Mouse (Mus musculus): Measurements from ENCODE around the gene Parp9. TPM values are rescaled to one million over a fixed set of nuclear protein-coding genes. Genes with fewer than 3 reads are reported as not detected.

Parp9 gene
- polyA plus RNA-seq, 1 experiment from 2014 or later: 9.7 TPM

DNA sequence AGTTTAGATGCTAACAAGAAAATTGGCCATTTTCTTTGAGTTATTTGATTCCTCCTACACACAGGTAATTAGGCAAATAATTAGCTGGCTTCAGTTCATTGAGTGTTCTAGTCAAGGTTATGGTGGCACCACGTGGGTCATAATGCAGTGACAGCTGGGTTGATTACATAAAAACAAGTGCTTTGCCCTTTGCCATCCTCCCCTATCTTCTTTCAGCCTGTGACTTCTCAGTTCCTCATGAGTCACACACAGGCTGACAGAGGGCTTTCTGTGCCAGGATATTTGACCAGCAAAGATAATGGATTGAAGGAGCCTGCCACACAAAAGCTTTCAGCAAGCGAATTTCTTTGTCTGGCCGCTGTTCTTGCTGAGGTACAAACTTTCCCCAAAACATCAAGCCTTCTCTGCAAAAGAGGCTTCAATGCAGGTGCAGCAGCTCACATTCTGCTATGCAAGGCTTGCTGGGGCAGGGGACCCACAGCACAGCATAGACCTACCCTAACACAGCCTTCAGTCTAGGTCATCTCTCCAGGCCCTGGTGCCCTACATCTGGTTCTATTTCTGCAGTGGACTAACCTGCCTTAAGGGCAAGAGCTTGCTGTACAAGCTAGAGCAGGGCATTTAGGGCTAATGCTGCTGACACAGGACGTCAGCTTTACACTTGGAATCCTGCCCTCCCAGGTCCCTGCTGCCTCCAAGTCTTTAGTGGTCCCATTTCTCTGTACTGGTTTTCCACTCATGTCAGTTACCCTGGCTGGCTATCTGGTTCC, 30.7 kb upstream of the Parp9 start:
- H3K9ac ChIP-seq: no peak overlapping the region
- no peaks in the 10 kb centered on the region for H3K36me3 ChIP-seq
- no peaks in the 10 kb centered on the region for H3K4me1 ChIP-seq
- 50% methylated on average over 4 of the region's 4 CpGs for WGBS
- H3K27ac ChIP-seq: no peak overlapping the region
- H3K9me3 ChIP-seq: no peaks in the 10 kb centered on the region
- ATAC-seq (ENCODE audit: insufficient read depth, low FRiP score, low read depth): no peak
- H3K4me2 ChIP-seq: no peak overlapping the region
- H3K27me3 ChIP-seq (replicated peaks): no peaks in the 10 kb centered on the region
- H3K4me3 ChIP-seq (replicated peaks): no peak overlapping the region

DNA sequence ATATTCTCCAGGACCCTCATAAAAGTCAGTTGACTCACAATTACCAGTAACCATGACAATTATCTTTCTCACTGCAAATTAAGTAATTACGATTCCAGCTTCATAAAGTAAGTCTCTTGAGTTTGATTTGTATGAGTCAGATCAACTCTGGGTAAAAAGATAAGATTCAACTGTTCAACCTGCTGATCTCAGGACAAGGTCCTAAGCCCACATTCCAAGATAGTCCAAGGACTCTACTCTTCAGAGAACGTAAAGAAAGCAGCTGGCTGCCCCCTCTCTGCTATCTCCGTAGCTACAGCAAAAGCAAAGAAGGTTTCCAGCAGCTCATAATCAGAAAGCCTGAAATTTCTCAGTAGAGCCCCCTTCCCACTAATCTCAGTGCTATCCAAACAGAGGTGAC, 26.8 kb upstream of the Parp9 start:
- no peak for ATAC-seq (ENCODE audit: insufficient read depth, low FRiP score, low read depth)
- Histone ChIP-seq H3K27ac (no peak overlapping the region), H3K4me1 (no peaks in the 10 kb centered on the region), H3K9ac (no peak overlapping the region), H3K36me3 (no peaks in the 10 kb centered on the region), H3K4me3 (replicated peaks) (no peak overlapping the region), H3K9me3 (no peaks in the 10 kb centered on the region), H3K4me2 (no peak overlapping the region), H3K27me3 (replicated peaks) (no peaks in the 10 kb centered on the region)
- 68% methylated on average over 3 of the region's 3 CpGs for WGBS

DNA sequence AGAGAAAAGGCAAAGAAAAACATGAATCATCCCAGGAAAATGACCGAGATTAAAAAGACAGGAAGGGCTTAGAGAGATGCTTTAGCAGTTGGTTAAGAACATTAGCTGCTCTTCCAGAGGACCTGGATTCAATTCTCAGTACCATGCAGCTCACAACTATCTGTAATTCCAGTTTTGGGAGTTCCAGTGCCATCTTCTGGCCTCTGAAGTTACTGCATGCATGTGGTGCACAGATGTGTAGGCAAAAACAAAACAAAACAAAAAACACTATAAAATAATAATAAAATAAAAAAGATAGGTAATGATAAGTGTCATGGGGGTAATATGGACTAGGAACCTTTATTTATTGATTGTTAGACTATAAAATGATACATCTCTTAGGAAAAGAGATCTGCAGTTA, 24.7 kb upstream of the Parp9 start:
- Histone ChIP-seq H3K9ac (no peak overlapping the region), H3K27ac (no peak overlapping the region), H3K36me3 (no peaks in the 10 kb centered on the region), H3K4me3 (replicated peaks) (no peak overlapping the region), H3K27me3 (replicated peaks) (no peaks in the 10 kb centered on the region), H3K4me1 (no peaks in the 10 kb centered on the region), H3K4me2 (no peak overlapping the region), H3K9me3 (no peaks in the 10 kb centered on the region)
- no peak for ATAC-seq (ENCODE audit: insufficient read depth, low FRiP score, low read depth)
- WGBS: 54% methylated on average over 1 of the region's 1 CpGs

DNA sequence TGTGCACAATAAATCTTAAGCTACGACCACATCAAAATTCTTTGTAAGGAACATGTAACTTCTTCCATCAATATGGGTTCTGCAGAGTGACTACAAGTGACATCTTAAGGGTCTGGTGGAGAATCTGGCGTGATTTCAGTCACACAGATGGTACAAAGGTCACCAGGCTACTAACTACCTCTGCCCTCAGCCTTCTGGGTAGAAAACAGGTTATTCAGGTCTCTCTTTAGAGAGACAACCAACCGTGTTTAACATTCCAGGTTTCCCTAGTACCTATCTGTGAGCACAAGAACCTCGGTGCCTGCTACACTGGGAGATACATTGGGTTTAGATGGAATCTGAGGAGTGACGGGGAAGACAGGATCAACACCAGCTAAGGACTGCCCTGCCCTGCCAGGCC, 24.0 kb upstream of the Parp9 start:
- Histone ChIP-seq H3K4me3 (replicated peaks) (no peak overlapping the region), H3K27me3 (replicated peaks) (no peaks in the 10 kb centered on the region), H3K36me3 (no peaks in the 10 kb centered on the region), H3K9ac (no peak overlapping the region), H3K4me1 (no peaks in the 10 kb centered on the region), H3K27ac (no peak overlapping the region), H3K4me2 (no peak overlapping the region), H3K9me3 (no peaks in the 10 kb centered on the region)
- WGBS: 56% methylated on average over 5 of the region's 5 CpGs
- no peak; the same call in 1 of the 2 replicates for ATAC-seq (ENCODE audit: insufficient read depth, low FRiP score, low read depth)

DNA sequence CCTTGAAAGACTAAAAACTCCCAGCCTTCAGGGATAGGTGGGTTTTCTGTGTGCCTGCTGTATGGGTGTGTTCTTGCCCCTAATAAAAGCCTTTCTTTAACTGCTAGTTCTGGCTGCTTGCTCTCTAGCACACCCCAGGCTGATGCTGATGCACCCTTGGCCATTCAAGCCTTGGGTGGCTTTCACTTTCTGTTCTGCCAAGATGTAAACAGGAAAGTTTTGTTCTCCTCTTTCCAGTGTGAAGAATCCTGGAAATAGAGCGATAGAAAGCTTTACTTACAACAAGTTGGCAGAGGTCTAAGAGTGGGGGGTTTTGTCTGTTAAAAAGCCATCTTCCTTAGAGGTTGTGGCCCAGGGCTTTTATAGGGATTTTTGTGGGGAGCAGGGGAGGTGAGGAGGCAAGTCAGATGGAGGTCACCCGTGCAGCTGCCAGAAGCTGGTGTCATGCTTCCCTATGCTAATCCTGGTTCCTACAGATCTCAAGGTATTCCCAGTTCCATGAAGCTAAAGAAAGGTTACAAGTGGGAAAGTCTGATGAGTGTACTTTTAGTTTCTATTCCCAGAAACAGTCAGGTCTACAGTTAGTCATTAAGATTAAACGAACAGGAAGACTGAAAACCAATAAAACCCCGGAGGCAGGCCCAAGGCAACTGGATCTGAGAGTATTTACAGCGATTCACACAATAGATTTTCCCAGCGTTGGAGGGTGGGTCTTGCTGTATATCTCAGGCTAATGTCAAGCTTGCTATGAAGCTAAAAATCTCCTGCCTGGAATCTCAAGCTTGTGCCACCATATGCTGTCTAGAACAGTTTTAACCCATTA, 19.3 kb upstream of the Parp9 start:
- H3K27me3 ChIP-seq (replicated peaks): no peaks in the 10 kb centered on the region
- no peak overlapping the region for H3K27ac ChIP-seq
- no peak for ATAC-seq (ENCODE audit: insufficient read depth, low FRiP score, low read depth)
- no peaks in the 10 kb centered on the region for H3K9me3 ChIP-seq
- no peaks in the 10 kb centered on the region for H3K36me3 ChIP-seq
- H3K4me3 ChIP-seq (replicated peaks): no peak overlapping the region
- H3K4me1 ChIP-seq: no peaks in the 10 kb centered on the region
- no peak overlapping the region for H3K9ac ChIP-seq
- 81% methylated on average over 6 of the region's 6 CpGs for WGBS
- H3K4me2 ChIP-seq: no peak overlapping the region

DNA sequence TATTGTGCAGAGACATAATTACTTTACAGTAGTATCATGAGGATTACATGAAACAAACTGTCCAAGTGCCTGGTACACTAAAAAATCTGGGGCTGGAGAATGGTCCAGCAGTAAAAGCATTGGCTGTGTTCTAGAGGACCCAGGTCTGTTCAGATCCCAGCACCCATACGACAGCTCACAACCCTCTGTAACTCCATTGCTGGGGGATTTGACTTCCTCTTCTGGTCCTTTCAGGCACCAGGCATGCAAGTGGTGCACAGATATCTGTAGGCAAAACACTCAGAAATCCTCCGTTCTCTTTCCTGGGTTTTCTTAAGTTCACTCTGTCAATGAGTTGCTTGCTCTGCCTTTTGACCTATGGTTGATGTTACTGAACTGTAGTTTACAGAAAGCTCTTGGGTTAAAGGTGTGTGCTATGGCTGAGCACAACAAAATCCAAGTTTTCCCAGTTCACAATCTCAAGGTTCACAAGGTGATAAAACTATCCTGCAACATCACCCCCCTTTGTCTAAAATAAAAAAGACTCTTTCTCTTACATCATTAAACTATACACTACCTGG, 16.5 kb upstream of the Parp9 start:
- Histone ChIP-seq H3K4me2 (no peak overlapping the region), H3K9me3 (no peaks in the 10 kb centered on the region), H3K27ac (no peak overlapping the region), H3K27me3 (replicated peaks) (no peaks in the 10 kb centered on the region), H3K9ac (no peak overlapping the region), H3K36me3 (no peaks in the 10 kb centered on the region), H3K4me1 (no peaks in the 10 kb centered on the region), H3K4me3 (replicated peaks) (no peak overlapping the region)
- WGBS: 70% methylated on average over 2 of the region's 2 CpGs
- ATAC-seq (ENCODE audit: insufficient read depth, low FRiP score, low read depth): no peak

DNA sequence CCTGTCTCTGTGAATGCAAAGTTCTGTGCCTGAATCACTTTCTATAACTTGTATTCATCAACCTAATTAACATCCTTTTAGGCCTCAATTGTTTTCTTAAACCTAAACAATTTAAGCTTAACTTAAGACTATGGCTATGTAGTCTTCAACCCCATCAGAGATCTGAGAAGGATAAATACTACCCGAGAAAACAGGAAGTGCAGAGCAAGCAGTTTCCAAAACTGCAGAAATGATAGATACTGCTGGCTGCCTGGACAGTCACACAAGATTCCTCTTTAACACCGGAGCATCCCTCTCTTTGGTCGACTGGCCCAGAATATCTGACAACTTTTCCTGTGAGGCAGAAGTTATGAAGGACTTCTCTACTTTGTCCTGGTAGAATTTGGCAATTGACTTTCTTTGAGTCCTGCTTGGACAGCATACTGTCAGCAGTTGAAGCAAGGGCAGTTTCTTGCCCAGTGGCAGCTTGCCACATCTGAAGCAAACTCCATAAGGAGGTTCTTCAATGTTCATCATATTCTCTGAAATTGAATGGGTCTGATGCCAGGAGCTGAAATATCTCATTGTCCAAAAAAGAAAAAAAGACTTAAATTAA, 15.9 kb upstream of the Parp9 start:
- H3K36me3 ChIP-seq: no peaks in the 10 kb centered on the region
- no peaks in the 10 kb centered on the region for H3K27me3 ChIP-seq (replicated peaks)
- H3K4me1 ChIP-seq: no peaks in the 10 kb centered on the region
- WGBS: 66% methylated on average over 3 of the region's 3 CpGs
- no peak for ATAC-seq (ENCODE audit: insufficient read depth, low FRiP score, low read depth)
- H3K9me3 ChIP-seq: no peaks in the 10 kb centered on the region
- no peak overlapping the region for H3K27ac ChIP-seq
- H3K4me2 ChIP-seq: no peak overlapping the region
- H3K9ac ChIP-seq: no peak overlapping the region
- H3K4me3 ChIP-seq (replicated peaks): no peak overlapping the region

DNA sequence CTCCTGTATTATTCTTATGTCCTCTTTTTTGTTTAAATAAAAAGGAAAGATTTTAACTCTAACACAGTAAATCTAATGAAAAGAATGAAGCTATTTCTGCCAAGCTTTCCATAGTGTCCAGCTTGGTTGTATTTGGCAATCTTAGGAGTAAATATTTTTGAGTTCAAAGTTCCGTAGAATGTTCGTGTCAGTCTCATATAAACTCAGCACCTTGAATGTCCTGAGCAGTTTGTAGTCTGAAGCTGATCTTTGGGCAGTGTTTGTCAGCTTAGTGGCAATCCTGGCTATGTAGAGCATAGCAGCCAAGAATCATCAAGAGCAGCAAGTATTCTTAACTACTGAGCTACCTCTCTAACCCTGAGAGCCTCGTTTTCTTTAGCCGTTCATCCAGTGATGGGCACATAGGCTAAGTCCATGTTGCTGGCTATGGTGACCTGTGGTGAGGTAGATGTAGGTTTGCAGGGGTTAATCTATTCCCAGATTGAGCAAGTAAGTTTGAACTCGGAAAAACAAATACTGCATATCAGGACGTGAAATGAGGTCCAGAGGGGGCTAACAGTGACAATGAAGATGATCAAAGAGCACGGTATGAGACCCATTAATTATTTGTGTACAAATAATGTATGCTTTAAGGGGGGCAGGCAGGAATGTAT, 14.6 kb upstream of the Parp9 start:
- H3K9ac ChIP-seq: no peak overlapping the region
- H3K4me3 ChIP-seq (replicated peaks): no peak overlapping the region
- no peaks in the 10 kb centered on the region for H3K9me3 ChIP-seq
- H3K4me2 ChIP-seq: no peak overlapping the region
- H3K27ac ChIP-seq: no peak overlapping the region
- ATAC-seq (ENCODE audit: insufficient read depth, low FRiP score, low read depth): no peak
- H3K36me3 ChIP-seq: no peaks in the 10 kb centered on the region
- 73% methylated on average over 7 of the region's 7 CpGs for WGBS
- H3K27me3 ChIP-seq (replicated peaks): no peaks in the 10 kb centered on the region
- H3K4me1 ChIP-seq: no peaks in the 10 kb centered on the region

DNA sequence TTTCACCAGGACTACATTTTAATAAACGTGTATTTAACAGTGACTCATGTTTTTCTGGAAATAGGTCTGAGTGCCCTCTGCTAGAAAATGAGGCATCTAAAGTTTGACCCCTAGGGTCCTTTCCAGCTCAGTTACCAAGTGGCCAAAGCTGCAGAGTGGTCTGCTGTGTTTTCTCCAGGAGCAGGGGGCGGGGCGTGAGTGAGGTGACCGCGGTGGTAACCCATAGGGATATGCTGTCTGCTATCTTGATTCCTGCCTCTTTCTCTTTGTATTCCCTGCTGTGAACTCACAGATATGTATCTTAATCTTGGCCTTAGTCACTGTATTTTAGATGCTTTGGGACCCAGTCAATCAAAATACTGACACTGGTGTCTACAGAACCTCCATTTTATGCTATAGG, 13.9 kb upstream of the Parp9 start:
- H3K27ac ChIP-seq: no peak overlapping the region
- H3K9ac ChIP-seq: no peak overlapping the region
- no peaks in the 10 kb centered on the region for H3K27me3 ChIP-seq (replicated peaks)
- no peak for ATAC-seq (ENCODE audit: insufficient read depth, low FRiP score, low read depth)
- no peaks in the 10 kb centered on the region for H3K4me1 ChIP-seq
- H3K4me3 ChIP-seq (replicated peaks): no peak overlapping the region
- 0 out of 2 replicates have a peak, but pooled peaks cover 4% of the 10 kb centered on the region for H3K36me3 ChIP-seq
- H3K4me2 ChIP-seq: no peak overlapping the region
- 91% methylated on average over 5 of the region's 5 CpGs for WGBS
- H3K9me3 ChIP-seq: no peaks in the 10 kb centered on the region

DNA sequence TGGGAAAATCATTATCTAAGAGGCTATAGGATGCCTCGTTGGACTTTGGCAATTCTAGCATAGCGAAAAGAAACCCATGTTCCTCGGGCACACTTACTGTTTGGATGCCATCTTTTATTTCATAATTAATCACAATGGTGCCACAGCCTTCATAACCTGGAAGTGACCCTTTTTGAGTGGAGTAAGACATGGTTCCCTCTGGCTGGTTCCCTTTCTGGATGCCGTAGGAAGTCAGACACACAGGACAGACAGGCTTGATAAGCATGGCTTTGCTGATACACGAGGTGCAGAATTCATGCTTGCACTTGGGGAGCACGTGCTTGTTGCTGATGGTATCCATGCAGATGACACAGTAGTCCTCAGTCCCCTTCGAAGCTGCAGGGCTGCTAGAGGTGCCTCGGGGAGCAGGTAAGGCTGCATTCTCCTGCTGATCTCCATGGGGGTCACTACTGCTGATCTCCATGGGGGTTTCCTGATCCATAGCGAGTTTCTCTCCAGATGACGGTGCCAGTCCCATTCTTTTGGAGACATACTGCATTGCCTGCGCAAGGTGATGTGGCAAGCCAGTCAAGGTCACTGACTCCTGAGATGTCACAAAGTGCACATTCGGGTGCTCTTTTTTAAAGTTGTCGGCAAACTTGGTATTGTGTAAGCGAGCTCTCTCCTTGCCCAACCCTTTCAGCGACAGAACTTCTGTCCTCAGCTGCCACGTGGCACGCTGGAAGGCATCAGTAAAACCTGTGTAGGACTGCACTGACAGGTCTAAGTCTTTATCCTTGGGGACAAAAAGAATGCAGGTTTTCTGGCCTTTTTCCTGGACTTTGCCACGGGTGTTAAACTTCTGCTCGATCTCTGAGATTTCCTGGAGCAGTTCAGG, 5.9 kb upstream of the Parp9 start:
- Histone ChIP-seq H3K9ac (no peak overlapping the region), H3K27ac (no peak overlapping the region), H3K4me2 (no peak overlapping the region), H3K4me3 (replicated peaks) (no peak overlapping the region), H3K4me1 (no peaks in the 10 kb centered on the region), H3K36me3 (0 out of 2 replicates have a peak, but pooled peaks cover 4% of the 10 kb centered on the region), H3K27me3 (replicated peaks) (no peaks in the 10 kb centered on the region), H3K9me3 (no peaks in the 10 kb centered on the region)
- WGBS: 85% methylated on average over 19 of the region's 19 CpGs
- ATAC-seq (ENCODE audit: insufficient read depth, low FRiP score, low read depth): no peak

DNA sequence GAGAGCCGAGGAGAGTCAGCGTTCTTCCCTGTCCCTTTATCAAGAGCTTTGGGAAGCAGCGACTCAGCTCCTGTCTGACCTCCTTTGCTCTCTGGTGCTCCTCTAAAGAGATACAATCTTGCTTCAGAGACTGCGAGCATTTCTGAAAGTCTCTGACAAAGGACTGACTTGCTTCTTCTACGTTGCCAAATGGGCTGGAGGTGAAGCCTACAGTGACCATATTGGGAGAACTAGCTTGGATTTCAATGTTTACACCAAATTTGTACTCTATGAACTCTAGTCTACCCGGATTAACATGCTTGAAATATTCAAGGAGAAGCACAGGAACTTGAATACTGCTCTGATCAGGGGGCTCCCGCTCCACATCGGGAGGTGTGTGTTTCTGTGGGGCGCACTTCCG, 5.1 kb upstream of the Parp9 start:
- no peak for ATAC-seq (ENCODE audit: insufficient read depth, low FRiP score, low read depth)
- 74% methylated on average over 10 of the region's 10 CpGs for WGBS
- no peaks in the 10 kb centered on the region for H3K9me3 ChIP-seq
- H3K36me3 ChIP-seq: 0 out of 2 replicates have a peak, but pooled peaks cover 4% of the 10 kb centered on the region
- no peak overlapping the region for H3K4me2 ChIP-seq
- H3K9ac ChIP-seq: no peak overlapping the region
- H3K4me1 ChIP-seq: no peaks in the 10 kb centered on the region
- H3K4me3 ChIP-seq (replicated peaks): no peak overlapping the region
- no peaks in the 10 kb centered on the region for H3K27me3 ChIP-seq (replicated peaks)
- H3K27ac ChIP-seq: no peak overlapping the region
